Mouse (Mus musculus) CH12.LX (cell line): ENCODE data around the gene Bicc1. TPM values are rescaled to one million over a fixed set of nuclear protein-coding genes. Genes with fewer than 3 reads are reported as not detected.

ENCODE experiments used
- DNase-seq: peaks from one replicate; pipeline ENCODE4 v3.0.0-alpha.2; 2013; ENCODE audit errors: extremely low read depth
- H3K27ac ChIP-seq: 2 replicates; pipeline ENCODE4 v1.5.1; 2012; ENCODE audit warnings: low read depth, mild to moderate bottlenecking, control low read depth, moderate library complexity; ENCODE audit not compliant: insufficient read depth
- H3K27me3 ChIP-seq: replicated peaks from 2 replicates; pipeline ENCODE3; 2012; ENCODE audit warnings: inconsistent platforms
- H3K36me3 ChIP-seq, 2 experiments: replicated peaks in 1 of 2; 2 replicates each; pipeline versions ENCODE3 to v1.6.1; 2012; ENCODE audit warnings: inconsistent platforms in 1 of 2, low read length in 1 of 2, mild to moderate bottlenecking in 1 of 2, mixed read lengths in 1 of 2, moderate library complexity in 1 of 2; ENCODE audit not compliant: control insufficient read depth in 1 of 2, insufficient read depth in 1 of 2
- H3K4me1 ChIP-seq, 2 experiments: 2 replicates each; pipeline ENCODE4 v1.6.1; 2012; ENCODE audit warnings: inconsistent platforms in 1 of 2, moderate library complexity in 1 of 2; ENCODE audit not compliant: insufficient read depth in 2 of 2, control insufficient read depth in 1 of 2
- H3K4me2 ChIP-seq: 2 replicates; pipeline ENCODE4 v1.6.1; 2012; ENCODE audit warnings: low read depth, mild to moderate bottlenecking, control low read depth; ENCODE audit not compliant: poor library complexity, insufficient read depth, severe bottlenecking
- H3K4me3 ChIP-seq, 3 experiments: fragments of 150-350 bp in 1 of 3; sonication (generic) in 1 of 3; replicated peaks in 1 of 3; 2 replicates each; pipeline versions ENCODE3 to v1.5.1; 2011 to 2012; ENCODE audit warnings: low read depth in 2 of 3, low read length in 2 of 3, mild to moderate bottlenecking in 2 of 3, moderate library complexity in 2 of 3, control low read depth in 1 of 3, improper control_type of control experiment in 1 of 3, inconsistent platforms in 1 of 3, mixed read lengths in 1 of 3; ENCODE audit not compliant: poor library complexity in 1 of 3
- H3K79me2 ChIP-seq: replicated peaks from 2 replicates; pipeline ENCODE4 v1.6.1; 2012; ENCODE audit warnings: mild to moderate bottlenecking, moderate library complexity; ENCODE audit not compliant: control insufficient read depth, poor library complexity, insufficient read depth, severe bottlenecking; ENCODE audit errors: extremely low read depth
- H3K9ac ChIP-seq: 2 replicates; pipeline ENCODE4 v1.6.1; 2012; ENCODE audit warnings: low read depth, mild to moderate bottlenecking, control low read depth, moderate library complexity; ENCODE audit not compliant: insufficient read depth
- H3K9me3 ChIP-seq: replicated peaks from 2 replicates; pipeline ENCODE3; 2012; ENCODE audit warnings: low read length, inconsistent platforms, mixed read lengths
- BHLHE40 ChIP-seq: IDR thresholded peaks from 2 replicates; pipeline ENCODE4 v1.6.1; 2011; ENCODE audit warnings: mild to moderate bottlenecking, low read depth, low read length, improper control_type of control experiment
- CHD2 ChIP-seq: IDR thresholded peaks from 2 replicates; pipeline ENCODE4 v1.6.1; 2011; ENCODE audit warnings: low read length, improper control_type of control experiment
- EP300 ChIP-seq: IDR thresholded peaks from 2 replicates; pipeline ENCODE4 v1.6.1; 2011; ENCODE audit warnings: low read length, improper control_type of control experiment
- ETS1 ChIP-seq: conservative IDR thresholded peaks from 2 replicates; pipeline ENCODE4 v1.6.1; 2012; ENCODE audit warnings: low read depth, mild to moderate bottlenecking, inconsistent platforms, low read length, improper control_type of control experiment, moderate library complexity
- GABPA ChIP-seq: IDR thresholded peaks from 2 replicates; pipeline ENCODE4 v1.6.1; 2012; ENCODE audit warnings: low read depth, low read length, improper control_type of control experiment, inconsistent platforms; ENCODE audit not compliant: insufficient replicate concordance
- JUND ChIP-seq: conservative IDR thresholded peaks from 2 replicates; pipeline ENCODE4 v1.6.1; 2011; ENCODE audit warnings: low read depth, low read length, improper control_type of control experiment
- KAT2A ChIP-seq: IDR thresholded peaks from 2 replicates; pipeline ENCODE4 v1.6.1; 2012; ENCODE audit warnings: low read length, improper control_type of control experiment, inconsistent platforms; ENCODE audit not compliant: insufficient replicate concordance
- MAZ ChIP-seq: IDR thresholded peaks from 2 replicates; pipeline ENCODE4 v1.6.1; 2012; ENCODE audit warnings: low read depth, mild to moderate bottlenecking, inconsistent platforms, low read length, improper control_type of control experiment, moderate library complexity
- MEF2A ChIP-seq: IDR thresholded peaks from 2 replicates; pipeline ENCODE4 v1.6.1; 2014; ENCODE audit warnings: low read depth, mild to moderate bottlenecking, inconsistent platforms, low read length, improper control_type of control experiment, borderline replicate concordance
- MYC ChIP-seq: IDR thresholded peaks from 2 replicates; pipeline ENCODE4 v1.6.1; 2011; ENCODE audit warnings: low read depth, mild to moderate bottlenecking, improper control_type of control experiment, low read length
- RCOR1 ChIP-seq: conservative IDR thresholded peaks from 2 replicates; pipeline ENCODE4 v1.6.1; 2012; ENCODE audit warnings: low read depth, mild to moderate bottlenecking, inconsistent platforms, low read length, improper control_type of control experiment
- TCF12 ChIP-seq: IDR thresholded peaks from 2 replicates; pipeline ENCODE4 v1.6.1; 2014; ENCODE audit warnings: low read depth, mild to moderate bottlenecking, inconsistent platforms, low read length, improper control_type of control experiment
- USF2 ChIP-seq: conservative IDR thresholded peaks from 2 replicates; pipeline ENCODE4 v1.6.1; 2011; ENCODE audit warnings: low read depth, low read length, improper control_type of control experiment
- ZC3H11A ChIP-seq: IDR thresholded peaks from 2 replicates; pipeline ENCODE4 v1.6.1; 2012; ENCODE audit warnings: low read depth, mild to moderate bottlenecking, inconsistent platforms, low read length, improper control_type of control experiment
- dilution Hi-C: fragments of 300-500 bp; cut with MboI; formaldehyde crosslinking; loops from 2 replicates; pipeline ENCODE4 v1.14.3; 2020; ENCODE audit warnings: low sequenced_read_pairs; ENCODE audit not compliant: extremely low pct_unique_long_range_greater_than_20kb, extremely low pct_ligation_motif_present
- in situ Hi-C: fragments of 300-500 bp; cut with MboI; formaldehyde crosslinking; loops from 3 replicates; pipeline ENCODE4 v1.14.3; 2019; ENCODE audit warnings: low sequenced_read_pairs, low pct_ligation_motif_present, low pct_unique_long_range_greater_than_20kb, mixed read lengths
- polyA plus RNA-seq: library from polyadenylated mRNA; unstranded; fragments of >175 nt; gene quantifications from 2 replicates; pipeline ENCODE4 v1.2.1, GENCODE M21; 2012; ENCODE audit warnings: low read depth; ENCODE audit not compliant: insufficient read length
- total RNA-seq, 2 experiments: library from RNA; depleted of rRNA; stranded (reverse); fragments of 300-350 nt in 1 of 2; fragments of >200 nt in 1 of 2; gene quantifications; 2 replicates each; pipeline ENCODE4 v1.2.3; 2012 to 2014

Bicc1 gene
- total and polyA plus RNA-seq, 3 experiments: not detected

DNA sequence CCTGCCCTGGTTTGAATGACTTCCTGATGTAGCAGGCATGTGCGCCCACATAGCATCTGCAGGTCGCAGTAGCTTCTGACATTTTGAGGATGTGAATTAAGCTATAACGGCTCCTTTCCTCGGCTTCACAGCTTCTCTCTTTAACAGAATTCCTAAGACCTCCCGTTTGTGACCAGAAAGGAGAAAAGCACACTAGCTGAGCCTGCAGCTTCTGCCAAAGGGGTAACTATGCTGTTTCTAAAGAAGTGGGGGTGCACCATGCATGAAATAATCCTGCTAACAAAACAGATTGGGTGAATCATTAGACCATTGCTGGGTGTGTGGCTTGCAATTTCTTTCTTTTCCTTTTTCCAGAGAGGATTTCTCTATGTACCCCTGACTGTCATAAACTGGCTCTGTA lies 41.5 kb upstream of the Bicc1 start:
- Histone ChIP-seq H3K27ac (no peak overlapping the region), H3K4me3 (no peak overlapping the region), H3K4me1 (no peaks in the 10 kb centered on the region), H3K36me3 (no peaks in the 10 kb centered on the region), H3K4me2 (no peak overlapping the region), H3K9me3 (no peaks in the 10 kb centered on the region), H3K9ac (no peak overlapping the region), H3K27me3 (no peaks in the 10 kb centered on the region), H3K79me2 (no peaks in the 10 kb centered on the region)
- in situ Hi-C loops: loop anchor here (25.0 kb wide), 1 partner anchor 889 kb away; no protein-coding TSS in a partner anchor
- no peak for DNase-seq
- dilution Hi-C loops: no loop called here
- TF ChIP-seq KAT2A: no peak
- no peak for TF ChIP-seq MEF2A
- no peak for TF ChIP-seq GABPA
- no peak for TF ChIP-seq CHD2
- TF ChIP-seq MAZ: no peak
- no peak for TF ChIP-seq TCF12

DNA sequence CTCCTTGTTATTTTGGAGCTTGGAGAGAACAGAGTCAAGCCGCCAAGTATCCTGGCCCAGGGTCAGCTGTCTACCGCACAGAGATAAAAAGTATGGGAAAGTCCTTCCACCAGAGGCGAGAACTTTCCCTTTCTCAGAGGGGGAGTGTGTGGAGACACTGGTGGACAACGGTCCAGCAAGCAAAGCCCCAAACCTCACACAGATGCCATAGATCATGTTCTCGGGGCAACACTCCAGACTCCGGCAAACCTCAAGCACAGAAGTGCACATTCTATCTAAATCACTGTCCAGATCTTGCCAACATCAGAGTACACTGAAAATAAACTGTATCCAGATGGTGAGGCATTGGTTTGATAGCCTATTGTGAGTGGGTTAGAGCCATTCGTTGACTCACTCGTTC lies 39.2 kb upstream of the Bicc1 start:
- dilution Hi-C loops: no loop called here
- no peak for DNase-seq
- Histone ChIP-seq H3K9ac (no peak overlapping the region), H3K27ac (no peak overlapping the region), H3K4me2 (no peak overlapping the region), H3K9me3 (no peaks in the 10 kb centered on the region), H3K36me3 (no peaks in the 10 kb centered on the region), H3K4me3 (no peak overlapping the region), H3K27me3 (no peaks in the 10 kb centered on the region), H3K4me1 (no peaks in the 10 kb centered on the region), H3K79me2 (no peaks in the 10 kb centered on the region)
- in situ Hi-C loops: no loop called here
- no peak for TF ChIP-seq JUND
- no peak for TF ChIP-seq RCOR1

DNA sequence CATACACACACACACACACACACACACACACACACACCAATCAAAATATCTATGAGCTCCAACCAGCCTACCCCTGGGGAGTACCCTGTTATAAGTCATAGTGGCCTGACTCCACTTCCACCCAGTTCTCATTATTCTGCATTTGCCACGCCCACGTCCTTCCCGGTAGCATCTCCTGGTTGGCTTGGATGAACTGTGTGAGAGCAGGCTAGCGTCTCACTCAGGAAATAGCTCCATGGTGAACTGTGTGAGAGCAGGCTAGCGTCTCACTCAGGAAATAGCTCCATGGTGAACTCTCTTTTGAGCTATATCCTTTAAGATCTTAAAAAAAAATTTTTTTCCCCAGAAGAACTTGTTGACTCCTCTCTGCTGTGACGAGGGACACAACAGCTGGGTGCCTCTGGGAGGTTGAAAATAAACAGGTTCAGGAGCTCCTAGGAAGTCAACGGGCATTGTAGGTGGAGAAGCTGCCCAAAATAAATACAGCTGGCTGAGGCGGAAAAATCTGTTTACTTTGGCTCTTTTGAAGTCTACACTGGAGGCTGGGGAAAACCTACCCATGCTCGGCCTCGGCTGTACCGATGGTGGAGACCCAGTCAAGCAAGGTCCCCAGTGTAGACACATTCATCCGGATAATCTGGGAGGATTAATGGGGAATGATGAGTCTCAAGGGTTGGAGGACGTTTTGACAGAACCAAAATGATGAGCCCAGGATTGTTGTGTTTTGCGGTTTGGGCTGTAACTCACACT lies 37.7 kb upstream of the Bicc1 start:
- Histone ChIP-seq H3K9me3 (no peaks in the 10 kb centered on the region), H3K4me3 (no peak overlapping the region), H3K4me2 (no peak overlapping the region), H3K9ac (no peak overlapping the region), H3K4me1 (no peaks in the 10 kb centered on the region), H3K27ac (no peak overlapping the region), H3K27me3 (no peaks in the 10 kb centered on the region), H3K79me2 (no peaks in the 10 kb centered on the region), H3K36me3 (no peaks in the 10 kb centered on the region)
- in situ Hi-C loops (no loop called here), dilution Hi-C loops (no loop called here)
- DNase-seq: no peak
- TF ChIP-seq RCOR1: no peak
- no peak for TF ChIP-seq ETS1
- TF ChIP-seq ZC3H11A: no peak
- TF ChIP-seq BHLHE40: no peak
- TF ChIP-seq JUND: no peak
- no peak for TF ChIP-seq GABPA
- no peak for TF ChIP-seq USF2
- no peak for TF ChIP-seq CHD2
- TF ChIP-seq MYC: no peak
- TF ChIP-seq EP300: no peak
